Mouse (Mus musculus): ENCODE measurements around the gene Cmtm6. TPM values are rescaled to one million over a fixed set of nuclear protein-coding genes. Genes with fewer than 3 reads are reported as not detected.
A peak's percentile ranks its signal among the peaks of the same experiment; 100 is the strongest.

Cmtm6 gene
- polyA plus RNA-seq, 1 experiment from 2014 or later: 64.0 TPM

DNA sequence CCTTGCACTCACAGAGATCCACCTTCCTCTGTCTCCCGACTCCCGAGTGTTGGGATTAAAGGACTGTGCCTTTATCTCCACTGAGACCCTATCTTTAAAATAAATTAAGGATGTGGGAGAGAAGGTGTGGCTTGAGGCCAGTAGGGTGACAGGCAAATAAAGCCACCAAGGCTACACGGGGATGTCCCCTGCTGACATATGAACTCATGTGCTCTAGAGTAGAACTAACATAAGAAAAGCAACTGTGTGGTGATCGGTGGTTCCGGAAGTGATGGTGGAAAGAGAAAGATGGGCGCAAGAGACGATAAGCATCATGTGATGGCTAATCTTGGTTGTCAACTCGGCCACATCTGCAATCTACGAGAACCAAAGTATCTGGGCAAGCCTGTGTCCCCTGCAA is 21.4 kb downstream of the Cmtm6 start:
- TF ChIP-seq CTCF (IDR thresholded peaks at IDR 0.05): no peak
- H3K27me3 ChIP-seq: no peaks in the 10 kb centered on the region
- DNase-seq (ENCODE audit: low read depth, low spot score) (no peak), ATAC-seq (no peak)
- in situ Hi-C loops (cut with MboI; ENCODE audit: low pct_unique_long_range_greater_than_20kb): no loop called here
- ChIA-PET POLR2A (no interaction called here), CTCF (interaction anchor here (1.4 to 2.9 kb wide), 8 partner anchors 10 to 137 kb away, joined by 3 to 10 read pairs (median 6); no protein-coding TSS in a partner anchor)

GRCm38 (mm10) chr9:114752863-114753484 is 22.1 kb downstream of the Cmtm6 start:
- no peaks in the 10 kb centered on the region for H3K27me3 ChIP-seq
- ATAC-seq (peak; percentile 98), DNase-seq (ENCODE audit: low read depth, low spot score) (peak; percentile 51)
- in situ Hi-C loops (cut with MboI; ENCODE audit: low pct_unique_long_range_greater_than_20kb): no loop called here
- peak; percentile 99 for TF ChIP-seq CTCF (IDR thresholded peaks at IDR 0.05)
- ChIA-PET CTCF (interaction anchor here (0.7 to 2.9 kb wide), 13 partner anchors 10 to 136 kb away, joined by 3 to 10 read pairs (median 5); no protein-coding TSS in a partner anchor), POLR2A (no interaction called here)

DNA sequence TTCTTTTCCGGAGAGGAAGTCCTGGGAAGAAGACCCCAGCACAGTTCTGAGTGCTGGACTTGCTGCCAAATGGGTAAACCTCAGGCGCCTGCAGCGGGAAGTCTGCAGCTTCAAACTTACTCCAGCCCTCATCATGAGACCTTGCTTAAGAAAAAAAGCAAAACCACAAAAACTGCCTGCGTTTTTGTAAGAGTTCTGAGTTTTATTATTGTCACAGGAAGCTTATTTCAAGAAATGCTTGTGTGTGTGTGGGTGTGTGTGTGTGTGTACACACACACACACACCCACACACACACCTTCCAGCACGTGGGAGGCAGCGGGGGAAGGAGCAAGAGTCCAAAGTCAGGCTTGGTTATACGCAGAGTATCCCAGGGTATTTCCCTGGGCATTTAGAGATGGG is 27.4 kb downstream of the Cmtm6 start:
- DNase-seq (ENCODE audit: low read depth, low spot score) (no peak), ATAC-seq (no peak)
- no peaks in the 10 kb centered on the region for H3K27me3 ChIP-seq
- POLR2A ChIA-PET: no interaction called here
- in situ Hi-C loops (cut with MboI; ENCODE audit: low pct_unique_long_range_greater_than_20kb): no loop called here
- no peak for TF ChIP-seq CTCF (IDR thresholded peaks at IDR 0.05)
- CTCF ChIA-PET: no interaction called here

DNA sequence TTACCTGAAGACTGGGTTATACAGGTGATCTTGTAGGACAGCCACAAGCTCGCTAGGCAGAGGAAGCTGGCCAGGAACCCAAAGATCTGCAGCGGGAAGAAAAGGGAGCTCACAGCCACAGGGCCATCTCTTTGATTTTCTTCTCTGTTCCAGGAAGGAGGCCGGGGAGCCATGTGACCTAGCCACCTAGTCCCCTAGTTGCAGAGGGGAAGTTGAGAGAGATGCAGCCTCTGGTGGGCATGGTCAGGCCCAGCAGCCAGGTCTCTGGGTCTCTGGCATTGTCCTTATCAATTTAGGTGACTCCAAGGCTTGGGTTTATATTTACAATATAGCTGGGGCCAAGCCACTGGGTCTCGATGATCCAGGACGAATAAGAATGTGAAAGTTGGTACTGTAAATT is 27.9 kb downstream of the Cmtm6 start:
- in situ Hi-C loops (cut with MboI; ENCODE audit: low pct_unique_long_range_greater_than_20kb): no loop called here
- POLR2A ChIA-PET: no interaction called here
- TF ChIP-seq CTCF (IDR thresholded peaks at IDR 0.05): no peak
- CTCF ChIA-PET: no interaction called here
- ATAC-seq (no peak), DNase-seq (ENCODE audit: low read depth, low spot score) (no peak)
- no peaks in the 10 kb centered on the region for H3K27me3 ChIP-seq

DNA sequence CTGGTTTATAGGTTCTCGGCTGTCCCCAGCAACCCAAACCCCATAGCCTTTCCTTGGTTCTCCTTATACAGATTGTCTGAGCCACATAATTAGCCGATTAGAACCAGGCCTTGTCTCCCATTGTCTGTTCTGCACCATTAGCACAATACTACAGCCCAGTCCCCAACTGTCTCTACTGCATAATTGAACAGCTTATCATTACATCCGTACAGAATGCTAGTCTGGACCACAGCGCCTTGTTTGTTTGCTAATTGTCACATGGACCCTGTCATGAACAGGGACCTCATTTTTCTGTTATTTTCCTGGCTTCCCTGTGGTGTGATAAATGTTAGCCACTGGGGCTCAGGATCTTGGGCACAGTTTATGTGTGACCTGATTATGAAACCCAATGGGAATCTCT is 29.0 kb downstream of the Cmtm6 start:
- in situ Hi-C loops (cut with MboI; ENCODE audit: low pct_unique_long_range_greater_than_20kb): no loop called here
- no peak for TF ChIP-seq CTCF (IDR thresholded peaks at IDR 0.05)
- no peak for ATAC-seq
- no peaks in the 10 kb centered on the region for H3K27me3 ChIP-seq
- ChIA-PET CTCF (no interaction called here), POLR2A (no interaction called here)
- DNase-seq (ENCODE audit: low read depth, low spot score): no peak

- in situ Hi-C loops (cut with MboI; ENCODE audit: low pct_unique_long_range_greater_than_20kb): no loop called here
These were observed 29.4 kb downstream of the Cmtm6 start for GRCm38 (mm10) chr9:114760353-114760752.

GRCm38 (mm10) chr9:114761848-114762247 is 30.9 kb downstream of the Cmtm6 start:
- ATAC-seq: no peak
- H3K27me3 ChIP-seq: no peaks in the 10 kb centered on the region
- no peak for DNase-seq (ENCODE audit: low read depth, low spot score)
- ChIA-PET POLR2A (no interaction called here), CTCF (interaction anchor here (2.6 kb wide), 1 partner anchor 8 kb away, joined by 10 read pairs; no protein-coding TSS in a partner anchor)
- in situ Hi-C loops (cut with MboI; ENCODE audit: low pct_unique_long_range_greater_than_20kb): no loop called here
- TF ChIP-seq CTCF (IDR thresholded peaks at IDR 0.05): no peak

More at GRCm38 (mm10) chr9:114760353-114760752, 29.4 kb downstream of the Cmtm6 start:
- no peak for TF ChIP-seq CTCF (IDR thresholded peaks at IDR 0.05)
- ChIA-PET CTCF (interaction anchor here (0.8 kb wide), 1 partner anchor 15 kb away, joined by 4 read pairs; no protein-coding TSS in a partner anchor), POLR2A (no interaction called here)
- no peak for ATAC-seq
- DNase-seq (ENCODE audit: low read depth, low spot score): no peak
- H3K27me3 ChIP-seq: no peaks in the 10 kb centered on the region

DNA sequence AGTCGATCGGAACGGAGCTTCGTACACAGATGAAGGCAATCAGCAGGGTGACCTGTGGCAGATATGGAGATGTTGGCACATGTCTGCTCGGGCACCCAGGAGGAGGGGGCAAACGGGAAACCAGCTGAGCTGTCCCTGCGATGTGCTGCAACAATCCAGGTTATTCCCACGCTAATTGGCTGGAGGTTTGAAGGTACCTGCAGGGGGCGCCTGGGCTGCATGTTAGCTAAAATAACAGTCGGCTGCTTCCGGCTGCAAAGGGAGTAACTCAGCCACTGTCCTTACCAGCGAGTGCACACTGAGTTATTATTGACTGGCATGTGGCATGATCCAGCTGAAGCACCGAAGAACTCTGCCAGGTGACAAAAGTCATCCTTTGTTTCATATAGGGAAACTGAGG is 32.4 kb downstream of the Cmtm6 start:
- DNase-seq (ENCODE audit: low read depth, low spot score) (no peak), ATAC-seq (no peak)
- in situ Hi-C loops (cut with MboI; ENCODE audit: low pct_unique_long_range_greater_than_20kb): no loop called here
- TF ChIP-seq CTCF (IDR thresholded peaks at IDR 0.05): no peak
- no peaks in the 10 kb centered on the region for H3K27me3 ChIP-seq
- ChIA-PET CTCF (interaction anchor here (1.4 to 2.6 kb wide), 2 partner anchors 10 to 30 kb away, joined by 5 to 10 read pairs; no protein-coding TSS in a partner anchor), POLR2A (interaction anchor here (1.1 kb wide), 1 partner anchor 18 kb away, joined by 3 read pairs; the partner anchor contains the start of gene Cmtm7)

GRCm38 (mm10) chr9:114767030-114767429 is 36.1 kb downstream of the Cmtm6 start:
- in situ Hi-C loops (cut with MboI; ENCODE audit: low pct_unique_long_range_greater_than_20kb): no loop called here
- POLR2A ChIA-PET: interaction anchor here (1.0 to 1.6 kb wide), 2 partner anchors 11 to 14 kb away, joined by 8 read pairs; partner anchors contain the start of gene Cmtm7
- no peaks in the 10 kb centered on the region for H3K27me3 ChIP-seq
- CTCF ChIA-PET: interaction anchor here (0.7 to 1.9 kb wide), 4 partner anchors 14 to 48 kb away, joined by 3 to 6 read pairs (median 3); no protein-coding TSS in a partner anchor
- TF ChIP-seq CTCF (IDR thresholded peaks at IDR 0.05): no peak
- peak; percentile 47 for DNase-seq (ENCODE audit: low read depth, low spot score)
- ATAC-seq: peak; percentile 59

DNA sequence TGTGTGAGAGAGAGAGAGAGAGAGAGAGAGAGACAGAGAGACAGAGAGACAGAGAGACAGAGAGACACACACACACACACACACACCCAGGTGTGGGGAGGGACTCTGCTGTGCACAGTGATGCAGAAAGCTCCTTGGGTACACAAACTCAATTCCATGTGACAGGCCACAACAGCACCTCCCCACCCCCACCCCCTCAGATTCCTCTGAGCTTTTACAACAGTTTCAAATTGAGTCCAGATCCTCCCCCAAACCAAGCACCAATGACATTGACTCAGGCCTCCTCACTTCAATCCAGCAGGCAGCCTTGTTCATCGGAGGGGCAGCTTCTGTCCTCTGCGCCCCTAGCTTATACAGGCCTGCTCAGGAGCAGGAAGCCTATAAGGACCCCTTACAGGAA is 36.6 kb downstream of the Cmtm6 start:
- DNase-seq (ENCODE audit: low read depth, low spot score): no peak
- ATAC-seq: peak; percentile 38
- ChIA-PET CTCF (interaction anchor here (0.7 to 1.0 kb wide), 2 partner anchors 13 to 41 kb away, joined by 3 read pairs; no protein-coding TSS in a partner anchor), POLR2A (interaction anchor here (0.6 to 1.0 kb wide), 2 partner anchors 11 to 140 kb away, joined by 3 to 8 read pairs; no protein-coding TSS in a partner anchor)
- no peaks in the 10 kb centered on the region for H3K27me3 ChIP-seq
- in situ Hi-C loops (cut with MboI; ENCODE audit: low pct_unique_long_range_greater_than_20kb): no loop called here
- no peak for TF ChIP-seq CTCF (IDR thresholded peaks at IDR 0.05)

GRCm38 (mm10) chr9:114768066-114768465 is 37.1 kb downstream of the Cmtm6 start:
- H3K27me3 ChIP-seq: no peaks in the 10 kb centered on the region
- no peak for TF ChIP-seq CTCF (IDR thresholded peaks at IDR 0.05)
- ChIA-PET POLR2A (interaction anchor here (0.6 to 1.0 kb wide), 2 partner anchors 10 to 139 kb away, joined by 3 to 8 read pairs; no protein-coding TSS in a partner anchor), CTCF (no interaction called here)
- ATAC-seq (peak; percentile 18), DNase-seq (ENCODE audit: low read depth, low spot score) (no peak)
- in situ Hi-C loops (cut with MboI; ENCODE audit: low pct_unique_long_range_greater_than_20kb): no loop called here

Data from Patski (cell line).